Mouse (Mus musculus): ENCODE measurements around the gene Nol10.

DNA sequence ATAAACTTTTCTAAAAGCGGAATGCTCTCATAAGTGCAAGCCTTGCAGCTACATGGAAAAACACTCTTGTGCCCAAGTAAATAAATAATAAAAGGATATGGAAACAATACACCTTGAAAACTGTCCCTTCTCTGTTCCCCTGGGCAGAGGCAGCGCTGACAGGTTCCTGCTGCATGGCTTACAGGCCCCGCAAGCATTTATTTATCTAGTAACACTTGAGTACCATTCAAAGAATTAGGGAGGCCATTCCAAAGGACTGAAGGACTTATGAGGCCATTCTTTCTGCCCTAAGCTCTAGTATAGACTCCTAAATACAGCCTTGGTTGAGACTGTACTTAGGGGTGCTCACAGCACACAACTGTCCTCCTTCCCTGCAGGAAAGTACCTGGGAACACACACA lies 29.8 kb upstream of the Nol10 start:
- TF ChIP-seq CTCF (IDR thresholded peaks at IDR 0.05; ENCODE audit: low read depth) (no peak), EP300 (IDR thresholded peaks at IDR 0.05; ENCODE audit: low read depth) (no peak)

All from liver, postnatal 0 days (tissue).